In the genomic region with DNA sequence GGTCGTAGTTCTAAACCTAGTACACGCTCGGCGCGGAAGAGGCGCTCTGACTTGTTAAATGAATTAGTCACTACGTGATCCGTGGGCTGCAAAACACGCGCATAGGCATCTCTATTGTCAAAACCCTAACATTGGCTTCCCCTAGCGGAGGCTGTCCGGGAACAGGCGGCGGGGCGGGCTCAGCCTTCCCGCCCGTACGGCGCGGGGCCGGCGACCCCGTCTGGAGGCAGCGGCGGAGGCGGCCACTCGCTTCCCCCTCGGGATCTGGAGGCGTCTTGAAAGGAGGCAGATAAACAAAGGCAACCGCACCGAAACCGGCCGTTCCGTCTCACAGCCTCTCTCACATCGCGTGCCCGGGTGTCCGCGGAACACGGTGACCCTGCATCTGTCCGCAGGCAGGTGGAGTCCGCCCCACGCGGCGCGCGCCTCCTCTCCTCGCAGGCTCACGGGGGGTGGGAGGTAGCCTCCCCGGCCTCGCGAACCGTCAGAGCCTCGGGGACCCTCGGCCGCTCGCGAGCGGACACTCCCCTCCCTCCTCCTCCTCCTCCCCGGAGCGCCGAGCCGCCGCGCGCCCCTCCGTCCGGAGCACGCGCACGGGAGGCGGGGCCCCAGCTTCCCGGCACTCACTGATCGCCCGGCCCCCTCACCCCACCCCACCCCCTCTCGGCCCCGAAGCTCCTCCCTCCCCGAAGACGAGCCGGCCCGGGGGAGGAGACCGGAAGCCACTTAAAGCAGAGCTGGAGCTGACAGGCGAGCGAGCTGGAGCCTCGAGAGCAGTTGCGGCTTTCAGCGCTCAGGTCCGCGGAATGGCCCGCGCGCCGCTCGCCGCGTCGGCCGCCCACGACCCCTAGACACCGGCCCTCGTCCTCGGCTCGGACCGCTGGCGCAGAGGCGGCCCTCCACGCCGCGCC, we compare ENCODE assay signal across 8 mouse cellular contexts. TPM values are rescaled to one million over a fixed set of nuclear protein-coding genes. Genes with fewer than 3 reads are reported as not detected.
DNase-seq lines count a peak whose midpoint lies in the region; ATAC-seq lines count a peak whose summit lies in the region.

A gene (plus strand): TSS at position 720 of the 911 bp plus-strand sequence.

- H3K4me1 ChIP-seq in lung, embryonic 16.5 days (replicated peaks; ENCODE audit: control insufficient read depth, insufficient read depth, low read length): no peaks in the 10 kb centered on the region

- H3K27ac ChIP-seq in lung, embryonic 16.5 days (ENCODE audit: low read length): peak within 1 kb of the TSS; percentile 99

- H3K9me3 ChIP-seq in lung, embryonic 16.5 days (ENCODE audit: control insufficient read depth, low read length): no peaks in the 10 kb centered on the region

- WGBS in lung, embryonic 16.5 days: under 1% methylated on average over 78 of the region's 109 CpGs

- ATAC-seq in hematopoietic stem cell, adult 5-6 weeks (replicated peaks in 1 of 2; ENCODE audit: insufficient read depth in 1 of 2, low FRiP score in 2 of 2, low TSS enrichment in 1 of 2, low read depth in 1 of 2, poor library complexity in 2 of 2, severe bottlenecking in 2 of 2): peak; percentile 67 to 76
- ATAC-seq in lung, embryonic 16.5 days (ENCODE audit: low read depth): peak; percentile 93

- peak; percentile 69 for DNase-seq in MEL-GATA-1-ER (ENCODE audit: extremely low read depth, low read depth)
- DNase-seq in cerebellum, adult 8-10 months: peak; percentile 79
- DNase-seq in forelimb bud, embryonic 11.5 days (ENCODE audit: low read depth, low spot score): peak; percentile 90
- peak; percentile 61 for DNase-seq in layer of hippocampus, adult 9-10 months (ENCODE audit: low spot score)
- peak; percentile 82 for DNase-seq in ovary, postnatal 10 days (ENCODE audit: low spot score)
- peak; percentile 89 to 93 for DNase-seq in thymus, postnatal 10 days (ENCODE audit: low spot score in 2 of 2)

- peak within 1 kb of the TSS; percentile 95 for H3K4me3 ChIP-seq in lung, embryonic 16.5 days (ENCODE audit: low read length)

- peak within 1 kb of the TSS; percentile 72 for H3K4me2 ChIP-seq in lung, embryonic 16.5 days (ENCODE audit: low read depth, low read length)

- H3K9ac ChIP-seq in lung, embryonic 16.5 days (ENCODE audit: low read length): peak within 1 kb of the TSS; percentile 96

- no peaks in the 10 kb centered on the region for H3K27me3 ChIP-seq in lung, embryonic 16.5 days (ENCODE audit: control insufficient read depth, insufficient read depth, low read depth, low read length)

- peaks cover 6% of the 10 kb centered on the region for H3K36me3 ChIP-seq in lung, embryonic 16.5 days (ENCODE audit: control insufficient read depth, insufficient read depth, low read length)

RNA-seq across cellular contexts. Expression of the gene that starts here (rescaled TPM):
- total RNA-seq in hematopoietic stem cell, adult 5-6 weeks (2017): 48.0 and 50.8 TPM in 2 replicates
- 42.2 and 42.3 TPM in 2 replicates for polyA plus RNA-seq in lung, embryonic 16.5 days (2015; fragmentation: Nextera tagmentation; extraction: Ambion mirVana)

Comparison
In these comparisons a context has a peak if more than half of its experiments do, and no peak if none do; other contexts are left out.
1. Peak in every context shown above with its lines: DNase-seq, ATAC-seq, H3K4me3 ChIP-seq and H3K27ac ChIP-seq.